Comparison of ENCODE assay signal across 9 mouse cellular contexts in genomic region chr4:41762099-41762687, GRCm38 (mm10). TPM values are rescaled to one million over a fixed set of nuclear protein-coding genes. Genes with fewer than 3 reads are reported as not detected.
DNase-seq lines count a peak whose midpoint lies in the region; ATAC-seq and TF ChIP-seq lines count a peak whose summit lies in the region.
"Had no signal": no experiment of that assay in that cellular context is flagged by ENCODE, and none has a peak within 500 bp of the region (broad histone marks: within the 10 kb centered on the region; RNA-seq: fewer than 3 reads in every experiment).

No protein-coding gene starts in this region.

- H3K36me3 ChIP-seq in heart, embryonic 10.5 days, result peaks cover 25% of the 10 kb centered on the region
- peaks cover 4% of the 10 kb centered on the region; the same call in 1 of the 2 replicates for H3K36me3 ChIP-seq in liver, embryonic 11.5 days (ENCODE audit: control insufficient read depth, insufficient read depth, low read length)
- peaks cover 6% of the 10 kb centered on the region for H3K36me3 ChIP-seq in thymus, adult 2 months (ENCODE audit: control insufficient read depth, insufficient read depth, low read length)

- no peak for DNase-seq in heart, embryonic 10.5 days (ENCODE audit: low spot score)
- DNase-seq in heart, postnatal 25 days (ENCODE audit: low spot score), result no peak
- peak; percentile 39 for DNase-seq in adipocyte (ENCODE audit: low spot score)
- DNase-seq in gastrocnemius, postnatal 25 days, result peak; percentile 53
- DNase-seq in liver, embryonic 11.5 days (ENCODE audit: low spot score), result no peak
- no peak for DNase-seq in adrenal gland, postnatal 10 days
- no peak for DNase-seq in spleen, postnatal 36 days (ENCODE audit: low spot score in 2 of 2)
- DNase-seq in thymus, adult 2 months, result no peak

- TF ChIP-seq CTCF in thymus, adult 2 months (IDR thresholded peaks at IDR 0.05; ENCODE audit: borderline replicate concordance, control insufficient read depth, extremely low read depth, insufficient read depth, low read length, poor library complexity), result no peak

- peak overlapping the region; percentile 57 for H3K4me3 ChIP-seq in heart, embryonic 10.5 days
- H3K4me3 ChIP-seq in liver, embryonic 11.5 days (ENCODE audit: low read depth, low read length), result 0 out of 2 replicates have a peak overlapping the region, but pooled peaks have one; percentile 5
- no peak overlapping the region for H3K4me3 ChIP-seq in thymus, adult 2 months (ENCODE audit: control insufficient read depth, insufficient read depth, low read length)

- peak overlapping the region; percentile 77 for H3K4me2 ChIP-seq in liver, embryonic 11.5 days

- ATAC-seq in liver, embryonic 11.5 days (replicated peaks; ENCODE audit: low FRiP score), result peak; percentile 13; the same call in 1 of the 2 replicates

- H3K9me3 ChIP-seq in heart, embryonic 10.5 days, result no peaks in the 10 kb centered on the region
- H3K9me3 ChIP-seq in liver, embryonic 11.5 days (ENCODE audit: control insufficient read depth, low read length), result no peaks in the 10 kb centered on the region
- H3K9me3 ChIP-seq: G1E had no signal

- no peak for TF ChIP-seq POLR2A in thymus, adult 2 months (IDR thresholded peaks at IDR 0.05; ENCODE audit: control insufficient read depth, extremely low read depth, insufficient read depth, low read length, poor library complexity)

- peaks cover 45% of the 10 kb centered on the region for H3K4me1 ChIP-seq in heart, embryonic 10.5 days
- peaks cover 32% of the 10 kb centered on the region for H3K4me1 ChIP-seq in liver, embryonic 11.5 days (replicated peaks; ENCODE audit: control insufficient read depth, insufficient read depth, low read length)
- H3K4me1 ChIP-seq in thymus, adult 2 months (replicated peaks; ENCODE audit: control insufficient read depth, insufficient read depth, low read length), result peaks cover 12% of the 10 kb centered on the region

- intact Hi-C loops in heart, postnatal 25 days (cut with DNase I), result no loop called here

- 34% methylated on average over 8 of the region's 8 CpGs for WGBS in heart, embryonic 10.5 days
- whole genome bisulfite sequencing in liver, embryonic 11.5 days, result 39% methylated on average over 8 of the region's 8 CpGs
- WGBS in thymus, adult 2 months, result 90% methylated on average over 8 of the region's 8 CpGs

- no peak overlapping the region for H3K9ac ChIP-seq in liver, embryonic 11.5 days (ENCODE audit: low read depth, low read length)

- no peaks in the 10 kb centered on the region for H3K27me3 ChIP-seq in heart, embryonic 10.5 days (ENCODE audit: insufficient read depth, poor library complexity, severe bottlenecking)
- H3K27me3 ChIP-seq in liver, embryonic 11.5 days (replicated peaks; ENCODE audit: control insufficient read depth, insufficient read depth, low read length), result no peaks in the 10 kb centered on the region
- no peaks in the 10 kb centered on the region for H3K27me3 ChIP-seq in thymus, adult 2 months (ENCODE audit: control insufficient read depth, insufficient read depth, low read length)

- H3K27ac ChIP-seq in heart, embryonic 10.5 days, result peak overlapping the region; percentile 90
- peak overlapping the region; percentile 77; the same call in 1 of the 2 replicates for H3K27ac ChIP-seq in liver, embryonic 11.5 days (ENCODE audit: low read depth, low read length)
- no peak overlapping the region for H3K27ac ChIP-seq in thymus, adult 2 months (ENCODE audit: control insufficient read depth, insufficient read depth, low read length)

RNA-seq across cellular contexts. Expression of gene Sigmar1, which starts 6.2 kb away (rescaled TPM):
- 79.3 and 97.8 TPM in 2 replicates for polyA plus RNA-seq in heart, embryonic 10.5 days (2016; fragmentation: Nextera tagmentation; extraction: Ambion mirVana)
- 10 to 100 TPM; 18.0 to 19.6 TPM for total RNA-seq in heart, postnatal 25 days (2021)
- 10 to 100 TPM in 1 of 2 experiments, 1 to 10 TPM in 1; 8.4 to 11.9 TPM for total RNA-seq in gastrocnemius, postnatal 25 days (2021)
- polyA plus RNA-seq in liver, embryonic 11.5 days (2014; fragmentation: Nextera tagmentation; extraction: Ambion mirVana), result 87.5 and 90.5 TPM in 2 replicates
- total RNA-seq in adrenal gland, postnatal 10 days (2021), result 10 to 100 TPM; 65.8 to 68.8 TPM
- polyA plus RNA-seq in thymus, adult 2 months (2012; rRNA removed), result 57.5 and 65.6 TPM in 2 replicates

RNA-seq across cellular contexts. Expression of gene Galt, which starts 7.2 kb away (rescaled TPM):
- polyA plus RNA-seq in heart, embryonic 10.5 days (2016; fragmentation: Nextera tagmentation; extraction: Ambion mirVana), result 52.7 and 69.7 TPM in 2 replicates
- 10 to 100 TPM; 52.1 to 52.9 TPM for total RNA-seq in heart, postnatal 25 days (2021)
- 10 to 100 TPM; 33.6 to 36.1 TPM for total RNA-seq in gastrocnemius, postnatal 25 days (2021)
- 40.7 and 45.8 TPM in 2 replicates for polyA plus RNA-seq in liver, embryonic 11.5 days (2014; fragmentation: Nextera tagmentation; extraction: Ambion mirVana)
- total RNA-seq in adrenal gland, postnatal 10 days (2021), result 10 to 100 TPM; 42.3 to 49.2 TPM
- 189 and 211 TPM in 2 replicates for polyA plus RNA-seq in thymus, adult 2 months (2012; rRNA removed)

RNA-seq across cellular contexts. Expression of gene Ccl27a, which starts 11.9 kb away (rescaled TPM):
- 38.1 and 39.7 TPM in 2 replicates for polyA plus RNA-seq in heart, embryonic 10.5 days (2016; fragmentation: Nextera tagmentation; extraction: Ambion mirVana)
- total RNA-seq in heart, postnatal 25 days (2021), result 10 to 100 TPM; 11.6 to 17.2 TPM
- 10 to 100 TPM; 19.6 to 24.2 TPM for total RNA-seq in gastrocnemius, postnatal 25 days (2021)
- 14.4 TPM in 2 replicates for polyA plus RNA-seq in liver, embryonic 11.5 days (2014; fragmentation: Nextera tagmentation; extraction: Ambion mirVana)
- 10 to 100 TPM; 31.0 to 44.5 TPM for total RNA-seq in adrenal gland, postnatal 10 days (2021)
- polyA plus RNA-seq in thymus, adult 2 months (2012; rRNA removed), result 85.4 and 97.4 TPM in 2 replicates
- polyA plus RNA-seq: G1E had no signal

RNA-seq across cellular contexts. Expression of gene Arid3c, which starts 31.3 kb away (rescaled TPM):
- not detected in 2 replicates for polyA plus RNA-seq in heart, embryonic 10.5 days (2016; fragmentation: Nextera tagmentation; extraction: Ambion mirVana)
- not detected for total RNA-seq in heart, postnatal 25 days (2021)
- not detected for total RNA-seq in gastrocnemius, postnatal 25 days (2021)
- not detected in 2 replicates for polyA plus RNA-seq in liver, embryonic 11.5 days (2014; fragmentation: Nextera tagmentation; extraction: Ambion mirVana)
- total RNA-seq in adrenal gland, postnatal 10 days (2021), result not detected
- polyA plus RNA-seq in thymus, adult 2 months (2012; rRNA removed), result 0.06 and 0.15 TPM in 2 replicates
- total RNA-seq: G1E had no signal
- polyA plus RNA-seq: G1E had no signal

RNA-seq across cellular contexts. Expression of gene Dctn3, which starts 39.2 kb away (rescaled TPM):
- 143 and 146 TPM in 2 replicates for polyA plus RNA-seq in heart, embryonic 10.5 days (2016; fragmentation: Nextera tagmentation; extraction: Ambion mirVana)
- 10 to 100 TPM; 74.8 to 79.9 TPM for total RNA-seq in heart, postnatal 25 days (2021)
- 10 to 100 TPM; 38.5 to 40.6 TPM for total RNA-seq in gastrocnemius, postnatal 25 days (2021)
- 107 and 118 TPM in 2 replicates for polyA plus RNA-seq in liver, embryonic 11.5 days (2014; fragmentation: Nextera tagmentation; extraction: Ambion mirVana)
- total RNA-seq in adrenal gland, postnatal 10 days (2021), result 100 to 1,000 TPM; 100 to 104 TPM
- 60.5 and 72.8 TPM in 2 replicates for polyA plus RNA-seq in thymus, adult 2 months (2012; rRNA removed)

Comparison
In these comparisons a context has a peak if more than half of its experiments do, and no peak if none do; other contexts are left out.
1. DNase-seq: peak in adipocyte (single experiment) and gastrocnemius, postnatal 25 days (single experiment); none in heart, embryonic 10.5 days (single experiment), heart, postnatal 25 days (single experiment), liver, embryonic 11.5 days (single experiment), adrenal gland, postnatal 10 days (single experiment), spleen, postnatal 36 days (0 of 2) and thymus, adult 2 months (single experiment).